Mouse (Mus musculus) bone marrow, adult 2 months (tissue): ENCODE measurements around the gene C8a.

ENCODE experiments used
- CTCF ChIP-seq: fragments of 200-500 bp; IDR thresholded peaks from 2 replicates; pipeline ENCODE4 v1.5.1; 2011; ENCODE audit warnings: low read length, control low read depth; ENCODE audit not compliant: control insufficient read depth, insufficient read depth
- POLR2A ChIP-seq: fragments of 200-500 bp; IDR thresholded peaks from 2 replicates; pipeline ENCODE4 v1.6.1; 2011; ENCODE audit warnings: low read depth, mild to moderate bottlenecking, control low read depth, low read length, borderline replicate concordance; ENCODE audit not compliant: control insufficient read depth

- no peak for TF ChIP-seq POLR2A
- no peak for TF ChIP-seq CTCF
These were observed 366 bp downstream of the C8a start for GRCm38 (mm10) chr4:104875832-104876231.
